Mouse (Mus musculus): ENCODE results near the gene Fgd6. TPM values are rescaled to one million over a fixed set of nuclear protein-coding genes. Genes with fewer than 3 reads are reported as not detected.

Gene Fgd6
- total and polyA plus RNA-seq, 3 experiments: 1.2 to 2.8 TPM; not detected in 1

DNA sequence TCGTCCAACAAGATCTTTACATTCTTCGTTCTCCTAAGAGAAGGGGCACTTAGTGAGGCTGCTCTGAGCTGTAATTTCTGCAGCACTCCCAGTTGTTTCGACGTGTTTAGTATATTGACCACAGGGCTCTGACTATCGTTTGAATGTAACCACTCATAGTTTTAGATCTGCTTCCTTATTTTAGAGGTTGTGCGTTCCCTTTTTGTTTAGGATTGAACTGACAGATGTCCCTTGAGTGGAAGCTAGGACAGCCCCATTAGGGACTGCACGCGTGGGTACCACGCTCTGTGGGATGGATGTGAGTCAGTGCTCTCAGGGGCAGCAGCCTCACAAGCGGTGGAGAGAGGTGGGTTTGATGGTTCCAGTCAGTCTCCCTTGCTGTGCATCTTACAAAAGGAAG lies 69.7 kb downstream of the Fgd6 start:
- Histone ChIP-seq H3K4me1 (ENCODE audit: control insufficient read depth in 1 of 2, insufficient read depth in 2 of 2, low read length in 2 of 2) (peaks cover 4 to 15% of the 10 kb centered on the region in 2 experiments), H3K27me3 (ENCODE audit: control insufficient read depth in 1 of 2, insufficient read depth in 2 of 2, low read length in 2 of 2) (no peaks in the 10 kb centered on the region), H3K4me3 (ENCODE audit: control insufficient read depth in 1 of 2, insufficient read depth in 1 of 2, low read depth in 2 of 2, low read length in 2 of 2) (no peak overlapping the region), H3K9ac (ENCODE audit: control insufficient read depth, low read depth, low read length, poor library complexity, severe bottlenecking) (no peak overlapping the region), H3K9me3 (replicated peaks; ENCODE audit: insufficient read depth, low read length) (no peaks in the 10 kb centered on the region), H3K27ac (ENCODE audit: control insufficient read depth, low read depth, low read length) (no peak overlapping the region), H3K36me3 (ENCODE audit: control insufficient read depth in 1 of 2, insufficient read depth in 2 of 2, low read length in 2 of 2) (peaks cover 0 to 12% of the 10 kb centered on the region in 2 experiments; a peak in 2 of 4 replicates), H3K79me2 (ENCODE audit: control insufficient read depth, insufficient read depth, low read length, poor library complexity) (no peaks in the 10 kb centered on the region)
- no peak for DNase-seq (ENCODE audit: low read depth, low spot score)
- TF ChIP-seq USF2 (IDR thresholded peaks at IDR 0.05; ENCODE audit: borderline replicate concordance in 1 of 2, insufficient read depth in 1 of 2, low read depth in 1 of 2, low read length in 2 of 2): no peak
- TF ChIP-seq NELFE (IDR thresholded peaks at IDR 0.05; ENCODE audit: low read depth, low read length): no peak
- no peak for TF ChIP-seq TBP (IDR thresholded peaks at IDR 0.05; ENCODE audit: low read depth, low read length)
- TF ChIP-seq JUND (IDR thresholded peaks at IDR 0.05; ENCODE audit: low read depth, low read length): no peak
- no peak for TF ChIP-seq TCF12 (IDR thresholded peaks at IDR 0.05; ENCODE audit: low read depth, low read length)
- no peak for TF ChIP-seq MAFK (IDR thresholded peaks at IDR 0.05; ENCODE audit: borderline replicate concordance, low read depth, low read length)

GRCm38 (mm10) chr10:94107168-94107567 lies 71.4 kb downstream of the Fgd6 start:
- Histone ChIP-seq H3K4me3 (ENCODE audit: control insufficient read depth in 1 of 2, insufficient read depth in 1 of 2, low read depth in 2 of 2, low read length in 2 of 2) (no peak overlapping the region), H3K27me3 (ENCODE audit: control insufficient read depth in 1 of 2, insufficient read depth in 2 of 2, low read length in 2 of 2) (no peaks in the 10 kb centered on the region), H3K27ac (ENCODE audit: control insufficient read depth, low read depth, low read length) (no peak overlapping the region), H3K36me3 (ENCODE audit: control insufficient read depth in 1 of 2, insufficient read depth in 2 of 2, low read length in 2 of 2) (peaks cover 0 to 12% of the 10 kb centered on the region in 2 experiments; a peak in 2 of 4 replicates), H3K4me1 (ENCODE audit: control insufficient read depth in 1 of 2, insufficient read depth in 2 of 2, low read length in 2 of 2) (peaks cover 4 to 15% of the 10 kb centered on the region in 2 experiments), H3K9me3 (replicated peaks; ENCODE audit: insufficient read depth, low read length) (no peaks in the 10 kb centered on the region), H3K9ac (ENCODE audit: control insufficient read depth, low read depth, low read length, poor library complexity, severe bottlenecking) (no peak overlapping the region), H3K79me2 (ENCODE audit: control insufficient read depth, insufficient read depth, low read length, poor library complexity) (no peaks in the 10 kb centered on the region)
- TF ChIP-seq EP300 (IDR thresholded peaks at IDR 0.05; ENCODE audit: low read depth in 1 of 2, low read length in 2 of 2): peak in 1 of 2 experiments; percentile 30; a peak in 1 of 4 replicates
- no peak for TF ChIP-seq MXI1 (IDR thresholded peaks at IDR 0.05; ENCODE audit: low read depth, low read length)
- peak; percentile 64 for TF ChIP-seq RCOR1 (IDR thresholded peaks at IDR 0.05; ENCODE audit: low read depth, low read length)
- peak; percentile 58; the same call in 1 of the 2 replicates for TF ChIP-seq ETS1 (IDR thresholded peaks at IDR 0.05; ENCODE audit: low read depth, low read length)
- TF ChIP-seq CTCF (IDR thresholded peaks at IDR 0.05 in 2 of 3, conservative IDR thresholded peaks at IDR 0.05 in 1 of 3; ENCODE audit: control insufficient read depth in 1 of 3, insufficient read depth in 1 of 3, low read depth in 2 of 3, low read length in 3 of 3, poor library complexity in 1 of 3, severe bottlenecking in 1 of 3): no peak
- TF ChIP-seq ZKSCAN1 (IDR thresholded peaks at IDR 0.05; ENCODE audit: low read depth, low read length): no peak
- TF ChIP-seq POLR2AphosphoS5 (IDR thresholded peaks at IDR 0.05; ENCODE audit: borderline replicate concordance, low read depth, low read length): no peak
- no peak for TF ChIP-seq TCF12 (IDR thresholded peaks at IDR 0.05; ENCODE audit: low read depth, low read length)
- TF ChIP-seq USF1 (IDR thresholded peaks at IDR 0.05; ENCODE audit: low read depth, low read length): no peak
- TF ChIP-seq KAT2A (conservative IDR thresholded peaks at IDR 0.05; ENCODE audit: low read depth, low read length): no peak
- peak; percentile 59 for DNase-seq (ENCODE audit: low read depth, low spot score)

All from MEL (cell line).